In the genomic region with DNA sequence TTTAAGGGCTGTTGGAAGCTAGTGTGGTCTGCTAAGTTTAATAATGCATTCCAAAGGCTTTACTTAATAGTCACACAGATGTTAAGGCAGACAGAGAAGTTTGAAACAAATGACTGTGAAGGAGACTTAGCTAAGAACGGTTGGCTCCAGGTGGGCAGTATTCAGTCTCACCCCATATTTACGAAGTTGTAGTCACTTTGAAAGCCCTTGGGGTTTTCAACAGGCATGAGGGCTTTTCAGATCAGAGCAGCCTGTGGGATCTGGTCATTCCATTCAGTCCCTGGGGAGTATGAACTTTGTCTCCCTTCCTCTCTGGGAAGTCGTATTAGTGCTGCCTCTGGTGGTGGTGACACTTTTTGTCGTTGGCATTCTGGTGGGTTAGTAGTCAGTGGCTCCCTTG, we compare ENCODE assay signal across 16 mouse cellular contexts. TPM values are rescaled to one million over a fixed set of nuclear protein-coding genes. Genes with fewer than 3 reads are reported as not detected.
"Had no signal": no experiment of that assay in that cellular context is flagged by ENCODE, and none has a peak within 500 bp of the region (broad histone marks: within the 10 kb centered on the region; RNA-seq: fewer than 3 reads in every experiment).

No protein-coding gene starts in this region.

- H3K27ac ChIP-seq: left cerebral cortex, adult 2 months; liver, embryonic 14.5 days; midbrain, embryonic 13.5 days; neural tube, embryonic 15.5 days had no signal

- DNase-seq: kidney, adult 2 months; kidney, postnatal 36 days; liver; right cerebral cortex, adult 18-20 months; right cerebral cortex, postnatal 25 days; thymus, adult 18-20 months; thymus, postnatal 25 days had no signal

- H3K4me3 ChIP-seq: left cerebral cortex, adult 2 months; midbrain, embryonic 13.5 days; neural tube, embryonic 15.5 days had no signal

- H3K9me3 ChIP-seq: midbrain, embryonic 13.5 days; neural tube, embryonic 15.5 days had no signal

- H3K9ac ChIP-seq: liver, embryonic 14.5 days; midbrain, embryonic 13.5 days; neural tube, embryonic 15.5 days had no signal

- H3K4me2 ChIP-seq: midbrain, embryonic 13.5 days; neural tube, embryonic 15.5 days had no signal

- ATAC-seq: intestine, embryonic 16.5 days; midbrain, embryonic 13.5 days had no signal

- H3K27me3 ChIP-seq: midbrain, embryonic 13.5 days; neural tube, embryonic 15.5 days had no signal

- H3K4me1 ChIP-seq: neural tube, embryonic 15.5 days had no signal

- H3K36me3 ChIP-seq: midbrain, embryonic 13.5 days; neural tube, embryonic 15.5 days had no signal

RNA-seq across cellular contexts. Expression of a gene that starts 9.1 kb away (rescaled TPM):
- total RNA-seq: layer of hippocampus, adult 18-20 months had no signal
- polyA plus RNA-seq: intestine, embryonic 16.5 days; kidney, embryonic 16.5 days; limb, embryonic 11.5 days; liver, embryonic 14.5 days; neural tube, embryonic 15.5 days; small intestine, adult 2 months had no signal
